Mouse (Mus musculus): Measurements from ENCODE around the gene Rundc1. TPM values are rescaled to one million over a fixed set of nuclear protein-coding genes. Genes with fewer than 3 reads are reported as not detected.
"Not testable (repeated sequence)": the region's sequence is repeated elsewhere in the genome, so short reads cannot be mapped to it uniquely, and the experiment has no call there.

Rundc1 gene
- polyA plus RNA-seq, 1 experiment from 2014 or later: 22.8 TPM

DNA sequence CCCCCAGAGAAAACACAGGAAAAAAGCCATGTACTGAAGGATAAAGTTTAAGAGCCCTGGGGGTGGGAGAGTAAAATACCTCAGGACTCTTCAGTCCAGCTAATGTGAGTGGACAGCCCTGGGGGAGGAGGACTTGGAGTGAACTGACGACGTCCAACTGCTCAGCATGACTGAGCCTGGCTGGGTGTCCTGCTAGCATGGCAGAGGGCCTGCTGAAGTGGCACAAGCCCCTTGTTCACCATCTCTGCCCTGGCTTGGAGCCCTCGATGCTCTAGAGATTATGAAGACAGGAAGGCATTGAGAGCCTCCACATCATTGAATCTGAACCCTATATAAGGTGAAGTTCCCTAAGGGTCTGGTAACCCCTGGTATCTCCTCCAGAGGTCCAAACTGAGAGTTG, 47.0 kb downstream of the Rundc1 start:
- Histone ChIP-seq H3K4me1 (peaks cover 54% of the 10 kb centered on the region), H3K9me3 (replicated peaks) (no peaks in the 10 kb centered on the region), H3K4me3 (no peak overlapping the region), H3K36me3 (peaks cover 23% of the 10 kb centered on the region), H3K27me3 (ENCODE audit: low read depth, poor library complexity, severe bottlenecking) (peaks cover 18% of the 10 kb centered on the region), H3K27ac (replicated peaks) (no peak overlapping the region)
- DNase-seq (ENCODE audit: low spot score): no peak
- WGBS: 76% methylated on average over 3 of the region's 3 CpGs

- H3K27me3 ChIP-seq (ENCODE audit: low read depth, poor library complexity, severe bottlenecking): peaks cover 14% of the 10 kb centered on the region
- peaks cover 56% of the 10 kb centered on the region for H3K4me1 ChIP-seq
- no peak for DNase-seq (ENCODE audit: low spot score)
- H3K36me3 ChIP-seq: peaks cover 23% of the 10 kb centered on the region
- H3K4me3 ChIP-seq: no peak overlapping the region
- H3K27ac ChIP-seq (replicated peaks): no peak overlapping the region
- H3K9me3 ChIP-seq (replicated peaks): no peaks in the 10 kb centered on the region
- WGBS: 58% methylated on average over 7 of the region's 7 CpGs
Measured at GRCm38 (mm10) chr11:101472336-101472735, 47.5 kb downstream of the Rundc1 start.

- WGBS: 79% methylated on average over 1 of the region's 1 CpGs
- peaks cover 55% of the 10 kb centered on the region for H3K4me1 ChIP-seq
- H3K27ac ChIP-seq (replicated peaks): not testable (repeated sequence)
Measured at GRCm38 (mm10) chr11:101473686-101474085, 48.8 kb downstream of the Rundc1 start.

DNA sequence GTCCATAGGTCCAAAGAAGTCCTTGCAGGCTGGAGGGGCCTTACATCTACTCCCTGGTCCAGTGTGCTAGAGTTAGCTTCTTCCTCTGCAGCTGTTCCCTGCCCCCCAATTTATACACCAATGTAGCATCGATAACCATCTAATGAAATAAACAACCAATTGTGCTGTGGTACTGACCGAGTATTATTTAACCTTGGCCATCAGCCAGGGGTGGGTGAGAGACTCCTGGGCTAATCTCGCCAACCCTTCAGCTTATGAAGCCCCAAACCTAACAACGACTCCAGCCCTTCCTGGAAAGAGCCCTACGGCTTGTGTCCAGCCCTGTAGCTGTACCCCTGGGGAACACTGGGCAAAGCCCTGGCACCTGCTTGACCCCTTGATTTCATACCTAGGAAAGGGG, 49.4 kb downstream of the Rundc1 start:
- DNase-seq (ENCODE audit: low spot score): no peak
- WGBS: 86% methylated on average over 5 of the region's 5 CpGs
- Histone ChIP-seq H3K36me3 (peaks cover 23% of the 10 kb centered on the region), H3K4me3 (no peak overlapping the region), H3K27me3 (ENCODE audit: low read depth, poor library complexity, severe bottlenecking) (peaks cover 9% of the 10 kb centered on the region; the same call in 1 of the 2 replicates), H3K27ac (replicated peaks) (0 out of 2 replicates have a peak overlapping the region, but pooled peaks have one; percentile 6), H3K4me1 (peaks cover 55% of the 10 kb centered on the region), H3K9me3 (replicated peaks) (no peaks in the 10 kb centered on the region)

More at GRCm38 (mm10) chr11:101473686-101474085, 48.8 kb downstream of the Rundc1 start:
- not testable (repeated sequence) for H3K4me3 ChIP-seq; DNase-seq (ENCODE audit: low spot score); H3K9me3 ChIP-seq (replicated peaks)
- peaks cover 23% of the 10 kb centered on the region for H3K36me3 ChIP-seq
- H3K27me3 ChIP-seq (ENCODE audit: low read depth, poor library complexity, severe bottlenecking): peaks cover 13% of the 10 kb centered on the region

- Histone ChIP-seq H3K27ac (replicated peaks) (0 out of 2 replicates have a peak overlapping the region, but pooled peaks have one; percentile 89), H3K4me1 (peaks cover 56% of the 10 kb centered on the region), H3K36me3 (peaks cover 12% of the 10 kb centered on the region)
- H3K9me3 ChIP-seq (replicated peaks); DNase-seq (ENCODE audit: low spot score); H3K27me3 ChIP-seq (ENCODE audit: low read depth, poor library complexity, severe bottlenecking); H3K4me3 ChIP-seq: not testable (repeated sequence)
- WGBS: 88% methylated on average over 4 of the region's 4 CpGs
Measured at GRCm38 (mm10) chr11:101476361-101476760, 51.5 kb downstream of the Rundc1 start.

DNA sequence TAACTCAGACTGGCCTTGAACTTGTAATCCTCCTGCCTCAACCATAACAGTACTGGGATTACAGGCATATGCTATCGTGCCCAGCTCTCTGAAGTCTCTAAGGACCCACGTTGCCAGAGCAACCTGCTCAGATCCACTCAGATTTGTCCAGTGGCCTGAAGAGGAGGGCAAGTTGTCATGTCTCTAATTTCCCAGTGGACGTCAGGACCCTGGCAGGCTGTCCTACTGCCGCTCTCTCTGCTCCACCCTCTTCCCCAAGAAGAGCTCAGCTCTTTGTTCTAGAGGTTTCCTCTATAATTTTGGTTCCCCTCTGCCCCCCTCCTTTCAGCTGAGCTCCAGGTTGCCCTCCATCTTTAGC, 52.3 kb downstream of the Rundc1 start:
- Histone ChIP-seq H3K27me3 (ENCODE audit: low read depth, poor library complexity, severe bottlenecking) (no peaks in the 10 kb centered on the region), H3K4me3 (peak overlapping the region; percentile 16; the same call in 1 of the 2 replicates), H3K27ac (replicated peaks) (peak overlapping the region; percentile 89), H3K36me3 (0 out of 2 replicates have a peak, but pooled peaks cover 4% of the 10 kb centered on the region), H3K4me1 (peaks cover 50% of the 10 kb centered on the region), H3K9me3 (replicated peaks) (no peaks in the 10 kb centered on the region)
- peak; percentile 42 for DNase-seq (ENCODE audit: low spot score)
- 34% methylated on average over 4 of the region's 4 CpGs for WGBS

DNA sequence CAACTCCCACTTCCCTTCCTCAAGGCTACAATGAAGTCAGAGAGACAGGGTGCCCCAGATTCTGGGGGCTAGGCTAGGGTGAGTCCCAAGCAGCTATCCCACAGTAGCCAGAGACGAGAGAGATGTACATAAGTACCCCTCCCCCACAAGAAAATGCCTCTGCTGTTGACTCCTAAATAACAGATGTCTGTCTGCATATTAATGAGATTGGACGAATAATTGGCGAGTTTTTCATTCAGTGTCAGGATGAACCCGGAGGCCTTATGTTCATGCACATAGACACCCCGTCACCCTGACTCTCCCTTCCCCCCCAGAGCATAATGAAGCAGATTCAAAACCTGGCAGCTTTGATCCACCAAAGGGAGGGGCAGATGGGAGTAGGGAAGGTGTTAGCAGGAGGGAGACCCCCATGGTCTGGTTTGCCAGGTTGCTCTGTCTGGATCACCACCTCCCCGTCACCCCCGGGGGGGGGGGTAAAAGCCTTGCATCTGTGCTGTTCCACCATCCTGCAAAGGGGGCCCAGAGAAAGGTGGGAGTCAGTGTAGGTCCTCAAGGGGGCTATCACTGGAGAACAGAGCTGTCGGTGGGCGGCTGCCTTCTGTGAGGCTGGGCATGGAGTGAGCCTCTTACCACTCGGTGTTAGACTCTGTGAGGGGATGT, 52.8 kb downstream of the Rundc1 start:
- Histone ChIP-seq H3K9me3 (replicated peaks) (no peaks in the 10 kb centered on the region), H3K27me3 (ENCODE audit: low read depth, poor library complexity, severe bottlenecking) (no peaks in the 10 kb centered on the region), H3K27ac (replicated peaks) (peak overlapping the region; percentile 89), H3K36me3 (no peaks in the 10 kb centered on the region), H3K4me3 (peak overlapping the region; percentile 16; the same call in 1 of the 2 replicates), H3K4me1 (peaks cover 46% of the 10 kb centered on the region)
- peak; percentile 31 for DNase-seq (ENCODE audit: low spot score)
- 54% methylated on average over 10 of the region's 10 CpGs for WGBS

GRCm38 (mm10) chr11:101479171-101479635, 54.3 kb downstream of the Rundc1 start:
- WGBS: 5% methylated on average over 18 of the region's 18 CpGs
- peaks cover 57% of the 10 kb centered on the region for H3K4me1 ChIP-seq
- peak; percentile 75 for DNase-seq (ENCODE audit: low spot score)

DNA sequence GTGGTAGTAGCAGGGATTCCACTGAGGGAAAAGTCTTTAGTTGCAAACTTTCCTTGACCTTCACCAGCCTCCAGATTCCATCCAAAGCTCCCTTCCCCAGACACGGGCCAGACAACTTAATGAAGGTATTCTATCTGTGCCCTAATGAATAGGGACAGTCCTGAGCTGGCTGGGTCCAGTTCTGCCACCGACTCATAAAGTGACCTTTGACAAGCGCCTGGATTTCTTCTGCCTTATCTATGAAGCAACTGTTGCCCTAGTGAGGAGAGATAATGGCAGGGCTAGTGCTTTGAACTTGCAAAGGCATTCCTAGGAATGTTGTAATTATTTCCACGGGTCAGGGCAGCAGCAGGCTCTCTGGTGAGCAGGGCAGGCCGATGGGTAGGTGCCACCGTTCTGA, 56.0 kb downstream of the Rundc1 start:
- peaks cover 61% of the 10 kb centered on the region for H3K4me1 ChIP-seq

More at GRCm38 (mm10) chr11:101479171-101479635, 54.3 kb downstream of the Rundc1 start:
- Histone ChIP-seq H3K9me3 (replicated peaks) (no peaks in the 10 kb centered on the region), H3K27ac (replicated peaks) (peak overlapping the region; percentile 89), H3K36me3 (no peaks in the 10 kb centered on the region), H3K27me3 (ENCODE audit: low read depth, poor library complexity, severe bottlenecking) (no peaks in the 10 kb centered on the region), H3K4me3 (peak overlapping the region; percentile 46)

GRCm38 (mm10) chr11:101483804-101484203, 58.9 kb downstream of the Rundc1 start:
- H3K27me3 ChIP-seq (ENCODE audit: low read depth, poor library complexity, severe bottlenecking): no peaks in the 10 kb centered on the region
- peaks cover 26% of the 10 kb centered on the region for H3K36me3 ChIP-seq
- H3K27ac ChIP-seq (replicated peaks): peak overlapping the region; percentile 69
- no peak for DNase-seq (ENCODE audit: low spot score)
- no peaks in the 10 kb centered on the region for H3K9me3 ChIP-seq (replicated peaks)
- H3K4me1 ChIP-seq: peaks cover 48% of the 10 kb centered on the region
- H3K4me3 ChIP-seq: no peak overlapping the region
- 57% methylated on average over 3 of the region's 3 CpGs for WGBS

More for the DNA sequence above, 56.0 kb downstream of the Rundc1 start:
- H3K36me3 ChIP-seq: no peaks in the 10 kb centered on the region
- WGBS: 74% methylated on average over 6 of the region's 6 CpGs
- H3K4me3 ChIP-seq: no peak overlapping the region
- peak overlapping the region; percentile 89 for H3K27ac ChIP-seq (replicated peaks)
- H3K9me3 ChIP-seq (replicated peaks): no peaks in the 10 kb centered on the region
- H3K27me3 ChIP-seq (ENCODE audit: low read depth, poor library complexity, severe bottlenecking): no peaks in the 10 kb centered on the region
- DNase-seq (ENCODE audit: low spot score): no peak

DNA sequence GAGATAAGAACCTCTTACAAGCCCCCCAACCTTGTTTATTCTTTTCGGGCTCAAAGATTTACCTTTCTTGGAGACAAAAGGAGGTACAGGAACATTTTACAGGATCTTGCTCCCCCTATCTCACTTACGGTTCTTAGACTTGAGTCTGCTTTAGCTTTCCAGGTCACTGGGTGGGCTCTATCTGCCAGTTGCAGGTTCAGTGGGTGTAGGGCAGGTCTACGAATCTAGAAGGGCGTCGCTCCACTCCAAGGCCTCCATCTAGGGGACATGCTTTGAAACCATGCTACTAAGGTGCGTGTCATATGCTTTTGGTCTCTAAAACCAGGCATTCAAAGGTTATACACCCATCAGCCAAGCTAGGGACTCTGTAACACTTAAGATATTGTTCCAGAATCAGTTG, 59.4 kb downstream of the Rundc1 start:
- no peak for DNase-seq (ENCODE audit: low spot score)
- Histone ChIP-seq H3K36me3 (peaks cover 30% of the 10 kb centered on the region), H3K4me3 (no peak overlapping the region), H3K4me1 (peaks cover 44% of the 10 kb centered on the region), H3K9me3 (replicated peaks) (no peaks in the 10 kb centered on the region), H3K27ac (replicated peaks) (peak overlapping the region; percentile 69), H3K27me3 (ENCODE audit: low read depth, poor library complexity, severe bottlenecking) (no peaks in the 10 kb centered on the region)
- 77% methylated on average over 6 of the region's 6 CpGs for WGBS

DNA sequence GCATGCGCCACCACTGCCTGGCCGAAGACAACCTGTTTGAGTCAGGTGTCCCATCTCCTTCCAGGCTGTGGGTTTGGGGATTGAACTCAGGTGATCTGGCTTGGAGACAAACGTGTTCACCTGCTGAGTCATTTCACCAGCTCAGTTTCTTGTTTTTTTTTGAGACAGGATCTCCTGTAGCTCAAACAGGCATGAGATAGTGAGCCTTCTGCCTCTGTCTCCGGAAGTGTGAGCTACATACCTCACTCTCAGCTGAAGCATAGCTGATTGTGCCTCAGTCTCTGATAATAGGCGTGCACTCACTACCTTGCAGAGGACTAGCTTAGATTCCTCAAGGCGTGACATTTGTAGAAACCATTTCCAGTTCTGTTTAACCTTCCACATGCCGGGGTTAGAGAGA, 59.9 kb downstream of the Rundc1 start:
- 83% methylated on average over 7 of the region's 7 CpGs for WGBS
- Histone ChIP-seq H3K27ac (replicated peaks) (peak overlapping the region; percentile 79; the same call in 1 of the 2 replicates), H3K4me1 (peaks cover 38% of the 10 kb centered on the region)

More for the DNA sequence above, 59.9 kb downstream of the Rundc1 start:
- DNase-seq (ENCODE audit: low spot score): no peak
- H3K36me3 ChIP-seq: peaks cover 36% of the 10 kb centered on the region
- no peaks in the 10 kb centered on the region for H3K27me3 ChIP-seq (ENCODE audit: low read depth, poor library complexity, severe bottlenecking)
- H3K9me3 ChIP-seq (replicated peaks): no peaks in the 10 kb centered on the region
- no peak overlapping the region for H3K4me3 ChIP-seq

Measured in midbrain, embryonic 10.5 days (tissue).